Mouse (Mus musculus) bone marrow macrophage, adult 2 months (primary cell): ENCODE results near the gene Kras.

Experiments used
- CTCF ChIP-seq: IDR thresholded peaks from 2 replicates; pipeline ENCODE4 v1.5.1; 2012; ENCODE audit warnings: low read depth, mild to moderate bottlenecking, low read length, moderate library complexity
- POLR2A ChIP-seq: IDR thresholded peaks from 2 replicates; pipeline ENCODE4 v1.6.1; 2012; ENCODE audit warnings: mild to moderate bottlenecking, low read depth, low read length, borderline replicate concordance

- TF ChIP-seq POLR2A (no peak), CTCF (0 out of 2 replicates have a peak, but pooled peaks have one; percentile 8)
Observed at GRCm38 (mm10) chr6:145211376-145212305, 38.4 kb downstream of the Kras start.
